Mouse (Mus musculus) limb, embryonic 13.5 days (tissue): ENCODE results near the gene 2610528A11Rik. TPM values are rescaled to one million over a fixed set of nuclear protein-coding genes. Genes with fewer than 3 reads are reported as not detected.

Experiments
- ATAC-seq: fragments of 200-750 bp; cut with Nextera tagmentation; 2 replicates; pipeline ENCODE4 v1.8.0; 2017; ENCODE audit warnings: low read depth, moderate number of reproducible peaks, moderate TSS enrichment; ENCODE audit not compliant: low FRiP score
- H3K27ac ChIP-seq: fragments of 300-500 bp; sonication (generic); 2 replicates; pipeline ENCODE4 v1.5.1; 2015; ENCODE audit warnings: inconsistent platforms, mild to moderate bottlenecking, moderate library complexity
- H3K27me3 ChIP-seq: fragments of 300-500 bp; sonication (generic); 2 replicates; pipeline ENCODE4 v1.6.1; 2015; ENCODE audit warnings: mild to moderate bottlenecking, inconsistent platforms
- H3K36me3 ChIP-seq: fragments of 300-500 bp; sonication (generic); 2 replicates; pipeline ENCODE4 v1.6.1; 2015; ENCODE audit warnings: inconsistent platforms, mild to moderate bottlenecking, moderate library complexity
- H3K4me1 ChIP-seq: fragments of 300-500 bp; sonication (generic); 2 replicates; pipeline ENCODE4 v1.6.1; 2015; ENCODE audit warnings: inconsistent platforms
- H3K4me2 ChIP-seq: fragments of 300-500 bp; sonication (generic); replicated peaks from 2 replicates; pipeline ENCODE4 v1.6.1; 2015; ENCODE audit warnings: inconsistent platforms, mild to moderate bottlenecking, moderate library complexity
- H3K4me3 ChIP-seq: fragments of 300-500 bp; sonication (generic); 2 replicates; pipeline ENCODE4 v1.5.1; 2015; ENCODE audit warnings: moderate library complexity, mild to moderate bottlenecking, inconsistent platforms
- H3K9ac ChIP-seq: fragments of 300-500 bp; sonication (generic); 2 replicates; pipeline ENCODE4 v1.6.1; 2015; ENCODE audit warnings: mild to moderate bottlenecking, inconsistent platforms
- H3K9me3 ChIP-seq: fragments of 300-500 bp; sonication (generic); 2 replicates; pipeline ENCODE4 v1.6.1; 2016; ENCODE audit warnings: inconsistent platforms
- WGBS: fragments of 180-500 bp; shearing (Covaris S2); methylation state at CpG from one replicate; pipeline ENCODE4 v1.1.7; 2015; 5-methylcytosine and 5-hydroxymethylcytosine counted together
- polyA plus RNA-seq: library from polyadenylated mRNA; unstranded; fragments of >200 nt; fragmentation: Nextera tagmentation; extraction: Ambion mirVana; gene quantifications from 2 replicates; pipeline ENCODE4 v1.2.1, GENCODE M21; 2015

Gene 2610528A11Rik
- polyA plus RNA-seq, 1 experiment from 2014 or later = 1.3 TPM

- Histone ChIP-seq H3K27me3 (no peaks in the 10 kb centered on the region), H3K4me3 (no peak overlapping the region), H3K9ac (no peak overlapping the region), H3K27ac (no peak overlapping the region), H3K9me3 (no peaks in the 10 kb centered on the region), H3K4me1 (peaks cover 14% of the 10 kb centered on the region), H3K36me3 (no peaks in the 10 kb centered on the region), H3K4me2 (no peak overlapping the region)
- ATAC-seq = no peak
- 89% methylated on average over 7 of the region's 7 CpGs for WGBS
These were observed 891 bp downstream of the 2610528A11Rik start for GRCm38 (mm10) chr14:37112931-37113330.

- H3K27ac ChIP-seq = no peak overlapping the region
- no peak for ATAC-seq
- no peak overlapping the region for H3K4me3 ChIP-seq
These were observed 2.5 kb downstream of the 2610528A11Rik start for GRCm38 (mm10) chr14:37111371-37111770.

GRCm38 (mm10) chr14:37110456-37110855, 3.4 kb downstream of the 2610528A11Rik start:
- Histone ChIP-seq H3K27ac (no peak overlapping the region), H3K9me3 (no peaks in the 10 kb centered on the region), H3K4me1 (peaks cover 14% of the 10 kb centered on the region), H3K4me3 (no peak overlapping the region), H3K36me3 (no peaks in the 10 kb centered on the region), H3K9ac (no peak overlapping the region), H3K4me2 (no peak overlapping the region), H3K27me3 (no peaks in the 10 kb centered on the region)
- WGBS = 56% methylated on average over 2 of the region's 2 CpGs
- no peak for ATAC-seq

More at GRCm38 (mm10) chr14:37111371-37111770, 2.5 kb downstream of the 2610528A11Rik start:
- no peaks in the 10 kb centered on the region for H3K9me3 ChIP-seq
- no peak overlapping the region for H3K4me2 ChIP-seq
- no peaks in the 10 kb centered on the region for H3K27me3 ChIP-seq
- H3K9ac ChIP-seq = no peak overlapping the region
- H3K4me1 ChIP-seq = peaks cover 14% of the 10 kb centered on the region
- no peaks in the 10 kb centered on the region for H3K36me3 ChIP-seq

- 0 out of 2 replicates have a peak, but pooled peaks have one; percentile 6 for ATAC-seq
These were observed 3.8 kb downstream of the 2610528A11Rik start for GRCm38 (mm10) chr14:37109975-37110374.

GRCm38 (mm10) chr14:37109460-37109859, 4.4 kb downstream of the 2610528A11Rik start:
- no peak overlapping the region for H3K9ac ChIP-seq
- H3K4me3 ChIP-seq = no peak overlapping the region

More at GRCm38 (mm10) chr14:37109975-37110374, 3.8 kb downstream of the 2610528A11Rik start:
- no peak overlapping the region for H3K4me3 ChIP-seq
- no peaks in the 10 kb centered on the region for H3K36me3 ChIP-seq
- H3K9ac ChIP-seq = no peak overlapping the region
- H3K4me2 ChIP-seq = 0 out of 2 replicates have a peak overlapping the region, but pooled peaks have one; percentile 15
- WGBS = 9% methylated on average over 9 of the region's 9 CpGs
- H3K4me1 ChIP-seq = peaks cover 14% of the 10 kb centered on the region
- no peak overlapping the region for H3K27ac ChIP-seq
- H3K9me3 ChIP-seq = no peaks in the 10 kb centered on the region
- H3K27me3 ChIP-seq = no peaks in the 10 kb centered on the region

GRCm38 (mm10) chr14:37105846-37106245, 8.0 kb downstream of the 2610528A11Rik start:
- no peak overlapping the region for H3K27ac ChIP-seq
- H3K4me2 ChIP-seq = no peak overlapping the region
- no peak overlapping the region for H3K9ac ChIP-seq
- WGBS = 33% methylated on average over 7 of the region's 7 CpGs
- H3K4me1 ChIP-seq = peaks cover 14% of the 10 kb centered on the region
- H3K9me3 ChIP-seq = no peaks in the 10 kb centered on the region
- ATAC-seq = no peak
- no peaks in the 10 kb centered on the region for H3K36me3 ChIP-seq
- no peak overlapping the region for H3K4me3 ChIP-seq
- 0 out of 2 replicates have a peak, but pooled peaks cover 2% of the 10 kb centered on the region for H3K27me3 ChIP-seq

More at GRCm38 (mm10) chr14:37109460-37109859, 4.4 kb downstream of the 2610528A11Rik start:
- Histone ChIP-seq H3K36me3 (no peaks in the 10 kb centered on the region), H3K27ac (no peak overlapping the region), H3K27me3 (no peaks in the 10 kb centered on the region), H3K4me2 (no peak overlapping the region), H3K4me1 (peaks cover 14% of the 10 kb centered on the region), H3K9me3 (no peaks in the 10 kb centered on the region)
- no peak for ATAC-seq
- WGBS = 39% methylated on average over 8 of the region's 8 CpGs

GRCm38 (mm10) chr14:37104747-37105146, 9.1 kb downstream of the 2610528A11Rik start:
- H3K27ac ChIP-seq = no peak overlapping the region
- H3K9me3 ChIP-seq = no peaks in the 10 kb centered on the region
- no peaks in the 10 kb centered on the region for H3K36me3 ChIP-seq
- ATAC-seq = no peak
- H3K4me3 ChIP-seq = no peak overlapping the region
- H3K27me3 ChIP-seq = 0 out of 2 replicates have a peak, but pooled peaks cover 8% of the 10 kb centered on the region
- H3K4me1 ChIP-seq = peaks cover 4% of the 10 kb centered on the region
- no peak overlapping the region for H3K4me2 ChIP-seq
- no peak overlapping the region for H3K9ac ChIP-seq
- WGBS = 58% methylated on average over 5 of the region's 5 CpGs

- H3K27me3 ChIP-seq = peaks cover 31% of the 10 kb centered on the region
- H3K9me3 ChIP-seq = no peaks in the 10 kb centered on the region
- no peaks in the 10 kb centered on the region for H3K36me3 ChIP-seq
- H3K4me3 ChIP-seq = no peak overlapping the region
- H3K4me2 ChIP-seq = no peak overlapping the region
- H3K27ac ChIP-seq = no peak overlapping the region
- 86% methylated on average over 3 of the region's 3 CpGs for WGBS
- no peak overlapping the region for H3K9ac ChIP-seq
- H3K4me1 ChIP-seq = peaks cover 8% of the 10 kb centered on the region
- ATAC-seq = no peak
These were observed 11.3 kb downstream of the 2610528A11Rik start for GRCm38 (mm10) chr14:37102484-37102883.

- Histone ChIP-seq H3K27me3 (peaks cover 40% of the 10 kb centered on the region), H3K4me1 (peaks cover 8% of the 10 kb centered on the region), H3K4me3 (no peak overlapping the region), H3K9me3 (no peaks in the 10 kb centered on the region), H3K9ac (no peak overlapping the region), H3K4me2 (no peak overlapping the region), H3K36me3 (no peaks in the 10 kb centered on the region), H3K27ac (no peak overlapping the region)
- ATAC-seq = no peak
- 85% methylated on average over 5 of the region's 5 CpGs for WGBS
These were observed 12.3 kb downstream of the 2610528A11Rik start for GRCm38 (mm10) chr14:37101531-37101930.

GRCm38 (mm10) chr14:37097956-37098530, 15.8 kb downstream of the 2610528A11Rik start, which contains the start of gene Cdhr1:
Gene Cdhr1 (minus strand): TSS chr14:37098347.
- under 1% methylated on average over 30 of the region's 30 CpGs for WGBS
- H3K9ac ChIP-seq = peak within 1 kb of the TSS; percentile 45; the same call in 1 of the 2 replicates
- ATAC-seq = peak; percentile 52
- H3K27ac ChIP-seq = no peak within 1 kb of the TSS
- no peaks in the 10 kb centered on the region for H3K36me3 ChIP-seq
- H3K4me1 ChIP-seq = peaks cover 8% of the 10 kb centered on the region
- H3K4me2 ChIP-seq = peak within 1 kb of the TSS; percentile 59
- peaks cover 53% of the 10 kb centered on the region for H3K27me3 ChIP-seq
- peak within 1 kb of the TSS; percentile 32 for H3K4me3 ChIP-seq
- no peaks in the 10 kb centered on the region for H3K9me3 ChIP-seq

GRCm38 (mm10) chr14:37095556-37095955, 18.3 kb downstream of the 2610528A11Rik start:
- Histone ChIP-seq H3K9ac (no peak overlapping the region), H3K4me3 (no peak overlapping the region), H3K4me1 (peaks cover 8% of the 10 kb centered on the region), H3K27ac (no peak overlapping the region), H3K27me3 (peaks cover 50% of the 10 kb centered on the region), H3K9me3 (no peaks in the 10 kb centered on the region), H3K4me2 (no peak overlapping the region), H3K36me3 (no peaks in the 10 kb centered on the region)
- no peak for ATAC-seq
- WGBS = 76% methylated on average over 4 of the region's 4 CpGs

GRCm38 (mm10) chr14:37094436-37094835, 19.4 kb downstream of the 2610528A11Rik start:
- Histone ChIP-seq H3K4me1 (peaks cover 8% of the 10 kb centered on the region), H3K4me2 (no peak overlapping the region), H3K36me3 (no peaks in the 10 kb centered on the region), H3K27me3 (peaks cover 42% of the 10 kb centered on the region), H3K4me3 (no peak overlapping the region), H3K27ac (no peak overlapping the region), H3K9ac (no peak overlapping the region), H3K9me3 (no peaks in the 10 kb centered on the region)
- WGBS = 83% methylated on average over 6 of the region's 6 CpGs
- no peak for ATAC-seq

- no peak overlapping the region for H3K27ac ChIP-seq
These were observed 30.1 kb downstream of the 2610528A11Rik start for GRCm38 (mm10) chr14:37083755-37084154.

More at GRCm38 (mm10) chr14:37083755-37084154, 30.1 kb downstream of the 2610528A11Rik start:
- H3K27me3 ChIP-seq = no peaks in the 10 kb centered on the region
- H3K4me2 ChIP-seq = no peak overlapping the region
- no peaks in the 10 kb centered on the region for H3K36me3 ChIP-seq
- no peak for ATAC-seq
- WGBS = 31% methylated on average over 4 of the region's 4 CpGs
- H3K4me1 ChIP-seq = no peaks in the 10 kb centered on the region
- no peak overlapping the region for H3K9ac ChIP-seq
- H3K4me3 ChIP-seq = no peak overlapping the region
- H3K9me3 ChIP-seq = no peaks in the 10 kb centered on the region
